ENCODE assay signal across 14 mouse cellular contexts in genomic region chr3:89871339-89871914, GRCm38 (mm10). TPM values are rescaled to one million over a fixed set of nuclear protein-coding genes. Genes with fewer than 3 reads are reported as not detected.
DNase-seq lines count a peak whose midpoint lies in the region; ATAC-seq and TF ChIP-seq lines count a peak whose summit lies in the region.
"Had no signal": no experiment of that assay in that cellular context is flagged by ENCODE, and none has a peak within 500 bp of the region (broad histone marks: within the 10 kb centered on the region; RNA-seq: fewer than 3 reads in every experiment).

No protein-coding gene starts in this region.

- no peaks in the 10 kb centered on the region for H3K36me3 ChIP-seq in lung, embryonic 14.5 days (ENCODE audit: insufficient read depth)
- no peaks in the 10 kb centered on the region for H3K36me3 ChIP-seq in liver, embryonic 11.5 days (ENCODE audit: control insufficient read depth, insufficient read depth, low read length)
- no peaks in the 10 kb centered on the region for H3K36me3 ChIP-seq in kidney, embryonic 14.5 days (ENCODE audit: control insufficient read depth, insufficient read depth, low read length)
- H3K36me3 ChIP-seq: forebrain, embryonic 15.5 days; heart, embryonic 15.5 days; limb, embryonic 13.5 days; midbrain, embryonic 10.5 days had no signal

- H3K9ac ChIP-seq in lung, embryonic 14.5 days, result no peak overlapping the region
- peak overlapping the region; percentile 57 for H3K9ac ChIP-seq in liver, embryonic 11.5 days (ENCODE audit: low read depth, low read length)
- no peak overlapping the region for H3K9ac ChIP-seq in kidney, embryonic 14.5 days (ENCODE audit: low read depth, low read length)
- H3K9ac ChIP-seq: forebrain, embryonic 15.5 days; heart, embryonic 15.5 days; limb, embryonic 13.5 days had no signal

- no peaks in the 10 kb centered on the region; the same call in 1 of the 2 replicates for H3K9me3 ChIP-seq in lung, embryonic 14.5 days (ENCODE audit: low read depth, low read length)
- no peaks in the 10 kb centered on the region for H3K9me3 ChIP-seq in liver, embryonic 11.5 days (ENCODE audit: control insufficient read depth, low read length)
- H3K9me3 ChIP-seq in kidney, embryonic 14.5 days (ENCODE audit: control insufficient read depth, low read length), result no peaks in the 10 kb centered on the region; the same call in 1 of the 2 replicates
- H3K9me3 ChIP-seq: forebrain, embryonic 15.5 days; heart, embryonic 15.5 days had no signal

- no peak for TF ChIP-seq CTCF in lung, embryonic 14.5 days (IDR thresholded peaks at IDR 0.05; ENCODE audit: low read depth)

- H3K27me3 ChIP-seq in lung, embryonic 14.5 days (ENCODE audit: insufficient read depth, low read length), result no peaks in the 10 kb centered on the region
- no peaks in the 10 kb centered on the region for H3K27me3 ChIP-seq in liver, embryonic 11.5 days (replicated peaks; ENCODE audit: control insufficient read depth, insufficient read depth, low read length)
- H3K27me3 ChIP-seq in kidney, embryonic 14.5 days (ENCODE audit: control insufficient read depth, insufficient read depth, low read length), result no peaks in the 10 kb centered on the region
- H3K27me3 ChIP-seq: forebrain, embryonic 15.5 days; heart, embryonic 15.5 days; limb, embryonic 13.5 days had no signal

- 64% methylated on average over 8 of the region's 8 CpGs for WGBS in lung, embryonic 14.5 days
- WGBS in liver, embryonic 11.5 days, result 53% methylated on average over 8 of the region's 8 CpGs
- 76% methylated on average over 8 of the region's 8 CpGs for WGBS in kidney, embryonic 14.5 days

- H3K4me2 ChIP-seq in lung, embryonic 14.5 days, result no peak overlapping the region
- peak overlapping the region; percentile 55 for H3K4me2 ChIP-seq in liver, embryonic 11.5 days
- no peak overlapping the region for H3K4me2 ChIP-seq in kidney, embryonic 14.5 days (replicated peaks; ENCODE audit: low read depth, low read length)
- H3K4me2 ChIP-seq: forebrain, embryonic 15.5 days; heart, embryonic 15.5 days; limb, embryonic 13.5 days had no signal

- H3K27ac ChIP-seq in lung, embryonic 14.5 days (ENCODE audit: low read depth), result 0 out of 2 replicates have a peak overlapping the region, but pooled peaks have one; percentile 14
- H3K27ac ChIP-seq in liver, embryonic 11.5 days (ENCODE audit: low read depth, low read length), result peak overlapping the region; percentile 87
- no peak overlapping the region for H3K27ac ChIP-seq in kidney, embryonic 14.5 days (ENCODE audit: low read depth, low read length)
- H3K27ac ChIP-seq: forebrain, embryonic 15.5 days; limb, embryonic 13.5 days; midbrain, embryonic 10.5 days had no signal

- no peak for ATAC-seq in lung, embryonic 14.5 days (ENCODE audit: insufficient read depth)
- ATAC-seq in liver, embryonic 11.5 days (replicated peaks; ENCODE audit: low FRiP score), result peak; percentile 92
- peak; percentile 81 for ATAC-seq in megakaryocyte-erythroid progenitor cell, adult 5-6 weeks (replicated peaks; ENCODE audit: low FRiP score, low TSS enrichment, poor library complexity, severe bottlenecking)
- no peak for ATAC-seq in kidney, embryonic 14.5 days (ENCODE audit: low FRiP score, low TSS enrichment)
- ATAC-seq: forebrain, embryonic 15.5 days had no signal

- no peak for DNase-seq in lung, embryonic 14.5 days
- DNase-seq in lung, postnatal 10 days, result no peak
- DNase-seq in c-Kit-positive CD71-positive TER-119-positive erythroid progenitor cells, embryonic 14.5 days (ENCODE audit: low spot score), result peak; percentile 71
- no peak for DNase-seq in liver, embryonic 11.5 days (ENCODE audit: low spot score)
- no peak for DNase-seq in urinary bladder, postnatal 4 days (ENCODE audit: low spot score in 2 of 2)
- DNase-seq in urinary bladder, postnatal 14 days (ENCODE audit: low spot score), result no peak
- DNase-seq: cerebellum, postnatal 25 days; right cerebral cortex, adult 18-20 months had no signal

- no peak overlapping the region for H3K4me3 ChIP-seq in lung, embryonic 14.5 days (ENCODE audit: low read depth, low read length)
- no peak overlapping the region for H3K4me3 ChIP-seq in liver, embryonic 11.5 days (ENCODE audit: low read depth, low read length)
- no peak overlapping the region for H3K4me3 ChIP-seq in kidney, embryonic 14.5 days (ENCODE audit: low read length)
- H3K4me3 ChIP-seq: forebrain, embryonic 15.5 days; heart, embryonic 15.5 days; limb, embryonic 13.5 days; midbrain, embryonic 10.5 days had no signal

- H3K4me1 ChIP-seq in lung, embryonic 14.5 days (ENCODE audit: insufficient read depth), result peaks cover 7% of the 10 kb centered on the region; the same call in 1 of the 2 replicates
- H3K4me1 ChIP-seq in liver, embryonic 11.5 days (replicated peaks; ENCODE audit: control insufficient read depth, insufficient read depth, low read length), result peaks cover 29% of the 10 kb centered on the region
- peaks cover 10% of the 10 kb centered on the region; the same call in 1 of the 2 replicates for H3K4me1 ChIP-seq in kidney, embryonic 14.5 days (ENCODE audit: control insufficient read depth, insufficient read depth, low read length)

RNA-seq across cellular contexts. Expression of gene She, which starts 40.3 kb away (rescaled TPM):
- 11.7 and 12.1 TPM in 2 replicates for polyA plus RNA-seq in lung, embryonic 14.5 days (2014; fragmentation: Nextera tagmentation; extraction: Ambion mirVana)
- 3.2 and 3.9 TPM in 2 replicates for polyA plus RNA-seq in liver, embryonic 11.5 days (2014; fragmentation: Nextera tagmentation; extraction: Ambion mirVana)
- total RNA-seq in megakaryocyte-erythroid progenitor cell, adult 5-6 weeks (2014; fragmentation: Nextera tagmentation), result not detected in 2 replicates
- total RNA-seq in megakaryocyte-erythroid progenitor cell, adult 5-6 weeks (2017), result not detected in 2 replicates
- polyA plus RNA-seq in kidney, embryonic 14.5 days (2014; fragmentation: Nextera tagmentation; extraction: Ambion mirVana), result 5.4 and 8.2 TPM in 2 replicates

RNA-seq across cellular contexts. Expression of gene Il6ra, which starts 41.6 kb away (rescaled TPM):
- 1.4 and 1.7 TPM in 2 replicates for polyA plus RNA-seq in lung, embryonic 14.5 days (2014; fragmentation: Nextera tagmentation; extraction: Ambion mirVana)
- 0.71 and 1.0 TPM in 2 replicates for polyA plus RNA-seq in liver, embryonic 11.5 days (2014; fragmentation: Nextera tagmentation; extraction: Ambion mirVana)
- 0.27 TPM in 1 of 2 replicates, not detected in the other for total RNA-seq in megakaryocyte-erythroid progenitor cell, adult 5-6 weeks (2014; fragmentation: Nextera tagmentation)
- total RNA-seq in megakaryocyte-erythroid progenitor cell, adult 5-6 weeks (2017), result 0.80 TPM in 2 replicates
- 0.55 and 1.1 TPM in 2 replicates for polyA plus RNA-seq in kidney, embryonic 14.5 days (2014; fragmentation: Nextera tagmentation; extraction: Ambion mirVana)

Comparison
In these comparisons a context has a peak if more than half of its experiments do, and no peak if none do; other contexts are left out.
1. ATAC-seq: peak in liver, embryonic 11.5 days (single experiment) and megakaryocyte-erythroid progenitor cell, adult 5-6 weeks (single experiment); none in lung, embryonic 14.5 days (single experiment) and kidney, embryonic 14.5 days (single experiment).